Mouse (Mus musculus) liver (tissue): ENCODE results near the gene Vmn1r210.
"Not testable (repeated sequence)": the region's sequence is repeated elsewhere in the genome, so short reads cannot be mapped to it uniquely, and the experiment has no call there.

ENCODE experiments used
- DNase-seq: peaks from one replicate; pipeline ENCODE4 v3.0.0-alpha.2; 2020; ENCODE audit warnings: mixed read lengths

The Vmn1r210 gene

DNA sequence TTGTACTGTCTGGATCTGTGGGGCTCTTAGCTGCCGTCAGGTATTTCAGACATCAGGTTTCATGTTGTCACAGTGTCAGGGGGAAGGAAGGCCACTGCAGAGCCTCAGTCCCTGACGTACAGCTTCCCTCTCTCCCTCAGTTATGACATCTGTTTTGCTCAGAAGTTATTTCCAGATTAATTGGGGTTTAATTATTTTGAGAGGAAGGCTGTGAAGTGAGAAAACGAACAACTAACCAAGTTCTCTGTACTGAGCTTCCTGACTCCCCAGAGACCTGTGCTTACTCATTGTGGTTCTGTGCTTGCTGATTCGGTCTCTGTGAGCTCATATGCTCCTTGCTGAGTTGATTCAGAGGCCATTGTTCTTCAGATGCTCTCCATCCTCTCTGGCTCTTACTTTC, at the start of gene Vmn1r210:
Vmn1r210 (minus strand) TSS at position 101 of the 400 bp plus-strand sequence.
- DNase-seq = no peak

DNA sequence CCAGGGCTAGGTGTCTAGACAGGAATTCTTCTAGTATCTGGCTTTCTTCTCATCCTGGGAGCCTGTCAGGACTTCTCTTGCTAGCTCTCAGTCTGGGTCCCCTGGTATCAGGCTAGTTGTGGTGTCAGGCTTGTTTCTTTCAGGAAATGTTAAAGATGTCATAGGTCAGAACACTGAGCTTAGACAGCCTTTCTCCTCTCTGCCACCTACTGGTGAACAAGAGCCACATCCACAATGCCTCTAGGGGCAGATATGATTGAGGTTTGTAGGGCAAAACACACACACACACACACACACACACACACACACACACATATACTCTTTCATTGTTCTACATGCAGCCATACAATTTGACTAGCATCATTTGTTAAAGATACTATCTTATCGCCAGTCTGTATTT, 48.1 kb upstream of the Vmn1r210 start:
- DNase-seq = no peak

DNA sequence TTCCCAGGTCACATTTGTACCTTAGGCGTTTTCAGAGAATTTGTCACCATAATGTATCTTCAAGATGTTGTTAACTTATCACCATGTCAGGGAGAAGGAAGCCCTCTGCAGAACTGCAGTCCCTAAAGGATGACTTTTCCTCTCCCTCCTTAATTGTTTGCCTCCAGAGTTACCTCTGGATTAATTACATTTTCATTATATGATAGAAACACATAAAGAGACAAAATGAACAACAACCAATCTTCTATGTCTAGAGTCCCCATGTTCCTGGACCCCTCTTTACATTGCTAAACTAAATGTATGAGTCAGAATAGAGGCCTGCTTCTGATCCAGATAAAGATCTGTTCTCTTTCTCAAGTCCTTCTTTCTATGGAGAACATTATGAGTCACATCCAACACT, 26.3 kb upstream of the Vmn1r210 start, which contains the start of gene Vmn1r211:
Vmn1r211 (minus strand) TSS at position 101 of the 400 bp plus-strand sequence.
- DNase-seq = no peak

DNA sequence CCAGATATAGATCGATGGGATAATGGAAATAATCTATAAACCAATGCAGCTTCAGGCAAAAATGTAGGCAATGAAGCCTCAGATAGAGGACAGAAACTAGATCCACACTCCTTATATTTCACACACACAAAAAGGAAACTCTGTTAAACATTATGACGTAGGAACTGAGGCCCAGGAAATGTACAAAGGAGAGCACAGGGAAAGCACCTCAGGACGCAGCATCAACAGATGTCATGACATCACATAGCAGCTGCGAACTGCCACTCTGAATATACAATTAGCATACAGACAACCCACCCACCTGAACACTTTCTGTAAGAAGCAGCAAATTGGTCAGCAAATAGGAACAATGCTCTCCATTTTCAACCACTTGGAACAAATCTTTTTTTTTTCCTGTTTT, 23.6 kb upstream of the Vmn1r210 start:
- DNase-seq = no peak

DNA sequence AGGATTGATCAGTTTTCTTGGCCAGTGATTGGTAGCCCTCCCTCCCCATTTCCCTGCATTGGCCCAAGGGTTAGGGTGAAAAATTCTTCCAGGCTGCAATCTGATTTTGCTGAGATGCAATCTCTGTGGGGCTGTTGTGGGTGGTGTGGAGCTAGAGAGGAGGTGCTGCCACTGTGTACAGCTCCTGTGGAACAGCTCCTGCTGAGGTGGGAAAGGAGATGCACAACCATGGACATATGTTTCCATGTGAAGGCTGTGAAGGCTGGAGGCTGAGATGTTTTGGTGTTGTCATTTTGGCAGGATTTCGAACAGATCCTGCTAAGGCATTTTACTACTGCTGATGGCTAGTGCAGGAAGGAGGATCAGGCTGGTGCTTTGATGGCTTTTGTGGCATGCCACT, 15.7 kb upstream of the Vmn1r210 start:
- no peak for DNase-seq

DNA sequence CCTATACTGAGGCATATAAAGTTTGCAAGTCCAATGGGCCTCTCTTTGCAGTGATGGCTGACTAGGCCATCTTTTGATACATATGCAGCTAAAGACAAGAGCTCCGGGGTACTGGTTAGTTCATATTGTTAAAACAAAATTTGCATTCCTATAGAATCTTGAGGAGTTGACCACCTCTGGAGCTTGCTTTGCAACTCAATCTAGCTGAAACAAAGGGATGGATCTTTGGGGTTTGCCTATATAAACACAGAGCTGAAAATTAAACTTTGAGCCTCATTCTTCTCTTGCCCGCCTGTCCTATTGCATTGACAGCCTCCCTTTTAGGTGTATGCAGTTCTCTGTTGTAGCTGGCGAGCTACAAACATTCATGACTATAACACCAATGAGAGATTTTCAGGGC, 13.2 kb upstream of the Vmn1r210 start:
- not testable (repeated sequence) for DNase-seq

DNA sequence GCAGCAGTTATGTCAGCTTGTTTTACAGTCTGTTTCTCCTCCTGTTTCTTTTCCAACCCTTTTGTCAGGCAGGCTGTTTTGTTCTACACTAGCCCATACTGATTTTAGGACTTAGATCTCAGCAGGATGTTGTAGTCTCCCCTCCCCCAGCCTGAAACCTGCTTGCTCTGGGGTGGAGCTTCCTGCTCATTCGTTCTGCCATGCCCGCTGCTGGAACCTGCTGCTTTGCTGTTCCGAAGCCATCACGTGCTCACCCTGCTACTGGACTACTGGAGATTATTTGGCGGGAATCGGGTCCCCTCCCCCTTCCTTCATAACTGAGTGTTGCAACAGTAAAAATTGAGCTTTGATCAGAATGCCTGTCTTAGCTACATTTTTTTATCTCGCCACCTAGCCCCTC, 1.8 kb downstream of the Vmn1r210 start:
- not testable (repeated sequence) for DNase-seq

DNA sequence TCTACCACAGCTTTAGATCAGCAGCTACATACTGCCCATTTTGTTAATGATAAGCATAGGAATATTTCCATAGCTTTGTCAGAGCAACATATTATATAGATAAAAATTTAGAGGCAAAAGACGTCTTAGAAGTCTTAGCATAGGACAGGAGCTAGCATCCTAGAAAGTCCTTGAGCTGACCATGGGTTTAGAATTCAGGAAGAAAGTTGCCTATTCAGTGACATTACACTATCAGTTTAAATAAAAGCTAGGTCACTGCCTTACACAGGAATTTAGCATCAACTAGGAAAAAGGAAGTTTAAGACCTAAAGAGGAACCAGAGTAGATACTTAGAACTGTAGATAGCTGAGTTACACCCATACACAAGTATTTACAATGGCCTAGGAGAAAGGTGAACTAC, 9.5 kb downstream of the Vmn1r210 start:
- DNase-seq = not testable (repeated sequence)

DNA sequence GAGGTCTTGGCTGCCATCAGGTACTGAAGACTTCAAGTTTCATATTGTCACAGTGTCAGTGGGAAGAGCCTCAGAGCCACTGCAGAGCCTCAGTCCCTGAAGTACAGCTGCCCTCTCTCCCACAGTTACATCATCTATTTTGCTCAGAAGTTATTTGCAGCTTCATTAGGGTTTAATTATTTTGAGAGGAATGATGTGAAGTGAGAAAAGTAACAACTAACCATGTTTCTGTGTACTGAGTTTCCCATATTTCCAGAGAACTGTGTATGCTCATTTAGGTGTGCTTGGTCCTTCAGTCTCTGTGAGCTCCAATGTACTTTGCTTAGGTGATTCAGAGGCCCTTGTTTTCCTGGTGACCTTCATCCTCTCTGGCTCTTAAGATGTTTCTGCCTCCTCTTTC, 21.6 kb downstream of the Vmn1r210 start, which contains the start of gene Vmn1r209:
Vmn1r209 (minus strand) TSS at position 101 of the 400 bp plus-strand sequence.
- DNase-seq = not testable (repeated sequence)

DNA sequence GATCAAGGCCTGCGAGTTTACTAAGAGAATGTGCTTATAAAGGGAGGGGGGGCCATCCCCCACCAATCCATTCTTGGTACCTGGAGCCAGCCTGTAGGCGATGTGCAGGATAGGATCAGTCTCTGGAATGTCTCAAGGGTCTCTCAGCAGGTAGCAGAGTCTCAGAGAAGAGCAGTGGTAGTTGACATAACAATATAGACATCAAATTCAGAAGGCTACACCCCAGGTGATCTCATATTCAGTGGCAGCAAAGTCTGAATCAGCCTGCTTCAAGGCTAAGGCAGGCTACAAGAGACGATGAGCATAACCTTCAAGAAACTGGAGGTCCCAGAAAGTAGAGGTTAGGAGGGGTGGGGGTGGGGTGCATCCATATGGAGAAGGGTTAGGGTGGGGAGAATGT, 43.1 kb downstream of the Vmn1r210 start:
- not testable (repeated sequence) for DNase-seq

DNA sequence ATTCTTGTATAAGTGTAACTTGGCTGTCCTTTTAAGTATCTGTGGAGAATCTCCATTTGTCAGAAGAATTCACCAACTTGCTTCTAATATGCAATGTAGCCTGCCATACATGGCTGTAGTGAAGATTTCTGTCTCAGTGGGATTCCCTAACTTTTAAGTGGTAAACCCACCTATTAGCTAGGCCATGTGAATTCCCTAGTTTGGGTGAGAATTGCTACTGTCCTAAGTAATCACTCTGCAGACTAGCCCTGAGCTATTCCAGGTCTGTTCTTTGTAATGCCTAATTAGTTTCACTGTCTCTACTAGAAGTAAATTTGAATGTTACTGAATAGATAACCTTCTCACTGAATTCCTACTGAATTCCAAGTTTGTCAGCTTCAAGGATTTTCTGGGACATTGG, 47.0 kb downstream of the Vmn1r210 start:
- DNase-seq = not testable (repeated sequence)

DNA sequence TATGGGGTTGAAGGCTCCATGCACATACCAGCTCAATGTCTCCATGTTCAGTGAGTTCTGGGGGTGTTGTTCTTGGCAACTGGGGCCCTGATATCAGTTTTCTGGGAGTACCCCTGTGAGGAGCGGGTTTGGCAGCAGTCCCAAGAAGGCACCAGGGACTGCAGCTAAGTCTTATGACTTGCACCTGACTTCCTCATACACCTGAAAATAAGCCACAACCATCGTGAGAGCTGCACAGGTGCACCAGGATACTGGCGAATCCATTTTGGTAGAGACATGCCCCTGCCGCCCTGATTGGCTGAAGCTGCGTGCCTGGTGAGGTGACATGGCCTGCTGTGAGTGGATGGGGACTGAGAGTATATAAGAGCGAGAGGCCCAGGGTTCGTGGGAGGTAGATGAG, 53.8 kb downstream of the Vmn1r210 start, which contains the start of gene Vmn1r208:
Vmn1r208 (minus strand) TSS at position 101 of the 400 bp plus-strand sequence.
- DNase-seq = not testable (repeated sequence)
